Mouse (Mus musculus): Measurements from ENCODE around the gene Smc4. TPM values are rescaled to one million over a fixed set of nuclear protein-coding genes. Genes with fewer than 3 reads are reported as not detected.
A peak's percentile ranks its signal among the peaks of the same experiment; 100 is the strongest.

Gene Smc4
- polyA plus RNA-seq (2015; fragmentation: Nextera tagmentation; extraction: Ambion mirVana), result 131 and 146 TPM in 2 replicates

GRCm38 (mm10) chr3:69004437-69005337 lies at the start of gene Smc4, which contains the start of gene Ift80:
TSS of gene Smc4 (plus strand) at chr3:69004738.
TSS of gene Ift80 (minus strand) at chr3:69004570.
- no peaks in the 10 kb centered on the region for H3K9me3 ChIP-seq (replicated peaks)
- peaks cover 23% of the 10 kb centered on the region for H3K36me3 ChIP-seq (replicated peaks)
- H3K9ac ChIP-seq, result peak within 1 kb of the TSS; percentile 97
- H3K4me2 ChIP-seq, result peak within 1 kb of the TSS; percentile 77
- under 1% methylated on average over 76 of the region's 76 CpGs for WGBS (ENCODE audit: insufficient replicate concordance)
- peak within 1 kb of the TSS; percentile 98 for H3K27ac ChIP-seq (replicated peaks)
- H3K4me3 ChIP-seq (replicated peaks), result peak within 1 kb of the TSS; percentile 100
- ATAC-seq (ENCODE audit: insufficient read depth), result peak; percentile 87
- peaks cover 31% of the 10 kb centered on the region for H3K4me1 ChIP-seq (replicated peaks)
- H3K27me3 ChIP-seq, result no peaks in the 10 kb centered on the region

GRCm38 (mm10) chr3:68956454-68956853 lies 48.1 kb upstream of the Smc4 start:
- H3K27me3 ChIP-seq, result no peaks in the 10 kb centered on the region
- whole genome bisulfite sequencing (ENCODE audit: insufficient replicate concordance), result 35% methylated on average over 4 of the region's 4 CpGs

GRCm38 (mm10) chr3:68957413-68957812 lies 47.1 kb upstream of the Smc4 start:
- H3K27me3 ChIP-seq, result no peaks in the 10 kb centered on the region
- no peak overlapping the region for H3K9ac ChIP-seq
- no peak overlapping the region for H3K4me2 ChIP-seq
- 61% methylated on average over 3 of the region's 3 CpGs for WGBS (ENCODE audit: insufficient replicate concordance)
- peaks cover 11% of the 10 kb centered on the region; the same call in 1 of the 2 replicates for H3K4me1 ChIP-seq (replicated peaks)
- no peaks in the 10 kb centered on the region for H3K9me3 ChIP-seq (replicated peaks)
- no peak overlapping the region for H3K4me3 ChIP-seq (replicated peaks)
- H3K36me3 ChIP-seq (replicated peaks), result peaks cover 27% of the 10 kb centered on the region
- ATAC-seq (ENCODE audit: insufficient read depth), result no peak
- H3K27ac ChIP-seq (replicated peaks), result no peak overlapping the region

More at GRCm38 (mm10) chr3:68956454-68956853, 48.1 kb upstream of the Smc4 start:
- Histone ChIP-seq H3K9me3 (replicated peaks) (no peaks in the 10 kb centered on the region), H3K27ac (replicated peaks) (0 out of 2 replicates have a peak overlapping the region, but pooled peaks have one; percentile 2), H3K4me3 (replicated peaks) (no peak overlapping the region), H3K9ac (no peak overlapping the region), H3K4me1 (replicated peaks) (peaks cover 11% of the 10 kb centered on the region; the same call in 1 of the 2 replicates), H3K36me3 (replicated peaks) (peaks cover 21% of the 10 kb centered on the region; the same call in 1 of the 2 replicates), H3K4me2 (no peak overlapping the region)
- ATAC-seq (ENCODE audit: insufficient read depth), result no peak

GRCm38 (mm10) chr3:68964682-68965081 lies 39.9 kb upstream of the Smc4 start:
- Histone ChIP-seq H3K4me1 (replicated peaks) (peaks cover 6% of the 10 kb centered on the region), H3K9me3 (replicated peaks) (no peaks in the 10 kb centered on the region), H3K4me2 (no peak overlapping the region), H3K4me3 (replicated peaks) (no peak overlapping the region), H3K36me3 (replicated peaks) (peaks cover 56% of the 10 kb centered on the region), H3K27me3 (no peaks in the 10 kb centered on the region), H3K27ac (replicated peaks) (no peak overlapping the region), H3K9ac (no peak overlapping the region)
- ATAC-seq (ENCODE audit: insufficient read depth), result no peak

- no peak overlapping the region for H3K27ac ChIP-seq (replicated peaks)
- no peak for ATAC-seq (ENCODE audit: insufficient read depth)
- peaks cover 48% of the 10 kb centered on the region for H3K36me3 ChIP-seq (replicated peaks)
- H3K4me3 ChIP-seq (replicated peaks), result no peak overlapping the region
- no peaks in the 10 kb centered on the region for H3K27me3 ChIP-seq
- H3K9me3 ChIP-seq (replicated peaks), result no peaks in the 10 kb centered on the region
- WGBS (ENCODE audit: insufficient replicate concordance), result 84% methylated on average over 6 of the region's 6 CpGs
- H3K4me1 ChIP-seq (replicated peaks), result peaks cover 6% of the 10 kb centered on the region
- H3K4me2 ChIP-seq, result no peak overlapping the region
- H3K9ac ChIP-seq, result no peak overlapping the region
Observed at GRCm38 (mm10) chr3:68966527-68967285, 37.8 kb upstream of the Smc4 start.

GRCm38 (mm10) chr3:68967404-68967803 lies 37.1 kb upstream of the Smc4 start:
- Histone ChIP-seq H3K4me1 (replicated peaks) (peaks cover 6% of the 10 kb centered on the region), H3K4me3 (replicated peaks) (no peak overlapping the region), H3K9ac (no peak overlapping the region), H3K4me2 (no peak overlapping the region), H3K9me3 (replicated peaks) (no peaks in the 10 kb centered on the region), H3K36me3 (replicated peaks) (peaks cover 43% of the 10 kb centered on the region), H3K27me3 (no peaks in the 10 kb centered on the region), H3K27ac (replicated peaks) (no peak overlapping the region)
- WGBS (ENCODE audit: insufficient replicate concordance), result 11% methylated on average over 6 of the region's 6 CpGs
- no peak for ATAC-seq (ENCODE audit: insufficient read depth)

- no peak overlapping the region for H3K27ac ChIP-seq (replicated peaks)
- peaks cover 6% of the 10 kb centered on the region for H3K4me1 ChIP-seq (replicated peaks)
- H3K27me3 ChIP-seq, result no peaks in the 10 kb centered on the region
- H3K4me2 ChIP-seq, result no peak overlapping the region
- H3K36me3 ChIP-seq (replicated peaks), result peaks cover 34% of the 10 kb centered on the region
- H3K9me3 ChIP-seq (replicated peaks), result no peaks in the 10 kb centered on the region
- no peak for ATAC-seq (ENCODE audit: insufficient read depth)
- no peak overlapping the region for H3K9ac ChIP-seq
- 84% methylated on average over 3 of the region's 3 CpGs for WGBS (ENCODE audit: insufficient replicate concordance)
- H3K4me3 ChIP-seq (replicated peaks), result no peak overlapping the region
Observed at GRCm38 (mm10) chr3:68969091-68969590, 35.4 kb upstream of the Smc4 start.

GRCm38 (mm10) chr3:68973574-68973973 lies 31.0 kb upstream of the Smc4 start:
- peaks cover 36% of the 10 kb centered on the region for H3K4me1 ChIP-seq (replicated peaks)
- no peak overlapping the region for H3K27ac ChIP-seq (replicated peaks)
- H3K9me3 ChIP-seq (replicated peaks), result no peaks in the 10 kb centered on the region
- no peak overlapping the region for H3K4me3 ChIP-seq (replicated peaks)
- H3K4me2 ChIP-seq, result no peak overlapping the region
- WGBS (ENCODE audit: insufficient replicate concordance), result 59% methylated on average over 1 of the region's 1 CpGs
- H3K9ac ChIP-seq, result no peak overlapping the region
- ATAC-seq (ENCODE audit: insufficient read depth), result no peak
- H3K27me3 ChIP-seq, result no peaks in the 10 kb centered on the region
- peaks cover 8% of the 10 kb centered on the region; the same call in 1 of the 2 replicates for H3K36me3 ChIP-seq (replicated peaks)

- H3K4me2 ChIP-seq, result peak overlapping the region; percentile 46
- no peak overlapping the region for H3K4me3 ChIP-seq (replicated peaks)
- ATAC-seq (ENCODE audit: insufficient read depth), result no peak
- H3K36me3 ChIP-seq (replicated peaks), result peaks cover 12% of the 10 kb centered on the region; the same call in 1 of the 2 replicates
- no peak overlapping the region for H3K9ac ChIP-seq
- no peaks in the 10 kb centered on the region for H3K27me3 ChIP-seq
- 72% methylated on average over 8 of the region's 8 CpGs for WGBS (ENCODE audit: insufficient replicate concordance)
- peak overlapping the region; percentile 79 for H3K27ac ChIP-seq (replicated peaks)
- no peaks in the 10 kb centered on the region for H3K9me3 ChIP-seq (replicated peaks)
- peaks cover 49% of the 10 kb centered on the region for H3K4me1 ChIP-seq (replicated peaks)
Observed at GRCm38 (mm10) chr3:68974639-68975532, 29.7 kb upstream of the Smc4 start.

Measured in liver, embryonic 15.5 days (tissue).